Mouse (Mus musculus) heart, postnatal 0 days (tissue): ENCODE data around the gene Unc5cl. TPM values are rescaled to one million over a fixed set of nuclear protein-coding genes. Genes with fewer than 3 reads are reported as not detected.

ENCODE experiments used
- ATAC-seq: fragments of 200-750 bp; cut with Nextera tagmentation; 2 replicates; pipeline ENCODE4 v1.8.0; 2017; ENCODE audit warnings: low read depth, moderate number of reproducible peaks, moderate library complexity; ENCODE audit not compliant: insufficient read depth
- DNase-seq: peaks from one replicate; pipeline ENCODE4 v3.0.0-alpha.2; 2016; ENCODE audit warnings: low spot score
- H3K27ac ChIP-seq: fragments of 300-500 bp; sonication (generic); 2 replicates; pipeline ENCODE4 v1.5.1; 2014; ENCODE audit warnings: low read depth, mild to moderate bottlenecking
- H3K27me3 ChIP-seq: fragments of 300-500 bp; sonication (generic); 2 replicates; pipeline ENCODE4 v1.6.1; 2014; ENCODE audit warnings: low read length, mixed read lengths; ENCODE audit not compliant: control insufficient read depth, insufficient read depth
- H3K36me3 ChIP-seq: fragments of 300-500 bp; sonication (generic); replicated peaks from 2 replicates; pipeline ENCODE4 v1.6.1; 2014; ENCODE audit warnings: low read length, mixed read lengths; ENCODE audit not compliant: control insufficient read depth, insufficient read depth
- H3K4me1 ChIP-seq: fragments of 300-500 bp; sonication (generic); 2 replicates; pipeline ENCODE4 v1.6.1; 2014; ENCODE audit warnings: antibody characterized with exemption; ENCODE audit not compliant: control insufficient read depth, insufficient read depth
- H3K4me2 ChIP-seq: fragments of 300-500 bp; sonication (generic); 2 replicates; pipeline ENCODE4 v1.6.1; 2014; ENCODE audit warnings: low read depth, mild to moderate bottlenecking, low read length, moderate library complexity
- H3K4me3 ChIP-seq: fragments of 300-500 bp; sonication (generic); 2 replicates; pipeline ENCODE4 v1.5.1; 2014; ENCODE audit warnings: low read depth, low read length
- H3K9ac ChIP-seq: fragments of 300-500 bp; sonication (generic); replicated peaks from 2 replicates; pipeline ENCODE4 v1.6.1; 2014; ENCODE audit warnings: low read depth, low read length, mixed read lengths
- H3K9me3 ChIP-seq: fragments of 300-500 bp; sonication (generic); replicated peaks from 2 replicates; pipeline ENCODE4 v1.6.1; 2016; ENCODE audit warnings: low read length; ENCODE audit not compliant: control insufficient read depth
- CTCF ChIP-seq: IDR thresholded peaks from 2 replicates; pipeline ENCODE4 v1.5.1; 2016; ENCODE audit warnings: antibody characterized with exemption, control low read depth, low read depth
- EP300 ChIP-seq: IDR thresholded peaks from 2 replicates; pipeline ENCODE4 v1.6.1; 2016; ENCODE audit warnings: antibody characterized with exemption, low read depth
- WGBS: fragments of 180-500 bp; shearing (Covaris S2); extraction: QIAGEN DNeasy Blood & Tissue Kit; methylation state at CpG from one replicate; pipeline ENCODE4 v1.1.7; 2014; 5-methylcytosine and 5-hydroxymethylcytosine counted together
- polyA plus RNA-seq: library from polyadenylated mRNA; unstranded; fragments of >200 nt; fragmentation: Nextera tagmentation; extraction: Ambion mirVana; gene quantifications from 2 replicates; pipeline ENCODE4 v1.2.1, GENCODE M21; 2015
- total RNA-seq: library from RNA; depleted of rRNA; stranded (reverse); fragments of >200 nt; gene quantifications from 2 replicates; pipeline ENCODE4 v1.2.3, GENCODE M21; 2014; ENCODE audit warnings: low replicate concordance

The Unc5cl gene
- total and polyA plus RNA-seq, 2 experiments from 2014 or later, result not detected

DNA sequence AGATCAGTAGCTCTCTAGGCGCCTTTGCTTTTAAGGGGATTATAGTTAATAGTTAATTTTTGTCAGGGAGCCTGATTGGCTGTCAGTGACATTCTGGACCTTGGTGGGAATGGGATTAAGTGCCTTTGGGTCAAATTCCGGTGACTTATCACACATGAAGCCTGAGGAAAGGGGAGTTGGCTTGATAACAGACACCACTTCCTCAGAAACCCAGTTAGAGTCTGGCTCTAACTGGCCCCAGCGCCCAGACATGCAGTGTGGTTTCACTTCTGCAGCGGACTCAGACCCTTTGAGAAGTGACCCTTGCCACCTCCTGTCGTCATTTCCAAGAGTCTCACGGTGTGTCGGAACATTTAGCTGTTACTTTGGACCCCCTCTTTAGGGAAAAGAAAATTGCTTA, 36.5 kb upstream of the Unc5cl start:
- 0 out of 2 replicates have a peak, but pooled peaks cover 4% of the 10 kb centered on the region for H3K4me1 ChIP-seq
- no peak for ATAC-seq
- H3K27ac ChIP-seq, result 0 out of 2 replicates have a peak overlapping the region, but pooled peaks have one; percentile 21
- H3K36me3 ChIP-seq, result peaks cover 92% of the 10 kb centered on the region
- no peaks in the 10 kb centered on the region for H3K27me3 ChIP-seq
- DNase-seq, result no peak
- no peaks in the 10 kb centered on the region for H3K9me3 ChIP-seq
- no peak overlapping the region; the same call in 1 of the 2 replicates for H3K9ac ChIP-seq
- TF ChIP-seq EP300 (no peak), CTCF (no peak)
- peak overlapping the region; percentile 40 for H3K4me2 ChIP-seq
- WGBS, result 25% methylated on average over 7 of the region's 7 CpGs
- H3K4me3 ChIP-seq, result peak overlapping the region; percentile 6; the same call in 1 of the 2 replicates

DNA sequence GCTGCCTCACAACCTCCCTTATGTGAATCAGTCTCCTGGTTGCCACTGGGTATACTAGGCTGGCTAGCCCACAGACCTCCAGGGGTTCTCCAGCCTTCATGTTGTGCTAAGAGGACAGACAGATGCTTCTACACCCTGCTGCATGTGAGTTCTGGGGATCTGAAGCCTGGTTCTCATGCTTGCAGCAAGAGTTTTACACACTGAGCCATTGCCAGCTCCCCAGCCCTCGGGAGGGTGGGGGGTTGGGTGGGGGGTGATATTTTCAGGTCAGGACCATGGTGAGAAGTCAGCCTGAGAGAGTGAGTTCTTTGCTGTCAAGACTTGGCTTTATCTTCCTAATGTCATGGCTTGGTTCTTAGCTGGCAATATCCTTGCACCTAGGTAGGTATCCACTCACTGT, 35.9 kb upstream of the Unc5cl start:
- ATAC-seq (no peak), DNase-seq (no peak)
- Histone ChIP-seq H3K4me2 (peak overlapping the region; percentile 40; the same call in 1 of the 2 replicates), H3K4me1 (peaks cover 7% of the 10 kb centered on the region; the same call in 1 of the 2 replicates), H3K36me3 (peaks cover 90% of the 10 kb centered on the region), H3K27me3 (no peaks in the 10 kb centered on the region), H3K4me3 (no peak overlapping the region), H3K9ac (no peak overlapping the region; the same call in 1 of the 2 replicates), H3K9me3 (no peaks in the 10 kb centered on the region), H3K27ac (0 out of 2 replicates have a peak overlapping the region, but pooled peaks have one; percentile 21)
- WGBS, result 50% methylated on average over 1 of the region's 1 CpGs
- TF ChIP-seq EP300, result no peak
- no peak for TF ChIP-seq CTCF

DNA sequence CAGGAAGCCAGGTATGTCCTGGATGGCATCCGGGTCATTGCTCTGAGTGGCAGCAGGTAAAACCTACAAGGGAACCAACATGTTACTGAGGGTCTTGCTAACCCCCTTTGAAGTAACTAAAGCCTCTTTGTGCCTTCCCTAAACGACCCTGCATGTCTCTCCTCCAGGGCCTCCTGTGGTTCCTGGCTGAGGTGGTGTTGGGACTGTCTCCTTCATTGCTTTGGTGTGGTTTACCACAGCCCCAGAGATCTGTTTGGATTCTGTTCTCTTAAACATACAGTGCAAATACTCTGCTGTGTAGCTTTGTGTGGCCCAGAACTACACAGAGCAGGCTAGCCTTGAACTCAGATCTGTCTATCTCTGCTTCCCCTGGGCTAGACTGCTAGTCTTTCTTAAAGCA, 35.1 kb upstream of the Unc5cl start:
- Histone ChIP-seq H3K4me2 (no peak overlapping the region), H3K4me1 (peaks cover 7% of the 10 kb centered on the region; the same call in 1 of the 2 replicates), H3K27ac (no peak overlapping the region), H3K9me3 (no peaks in the 10 kb centered on the region), H3K9ac (no peak overlapping the region), H3K36me3 (peaks cover 92% of the 10 kb centered on the region), H3K27me3 (no peaks in the 10 kb centered on the region), H3K4me3 (no peak overlapping the region)
- TF ChIP-seq CTCF (no peak), EP300 (no peak)
- ATAC-seq, result no peak
- WGBS, result 62% methylated on average over 2 of the region's 2 CpGs
- DNase-seq, result no peak

DNA sequence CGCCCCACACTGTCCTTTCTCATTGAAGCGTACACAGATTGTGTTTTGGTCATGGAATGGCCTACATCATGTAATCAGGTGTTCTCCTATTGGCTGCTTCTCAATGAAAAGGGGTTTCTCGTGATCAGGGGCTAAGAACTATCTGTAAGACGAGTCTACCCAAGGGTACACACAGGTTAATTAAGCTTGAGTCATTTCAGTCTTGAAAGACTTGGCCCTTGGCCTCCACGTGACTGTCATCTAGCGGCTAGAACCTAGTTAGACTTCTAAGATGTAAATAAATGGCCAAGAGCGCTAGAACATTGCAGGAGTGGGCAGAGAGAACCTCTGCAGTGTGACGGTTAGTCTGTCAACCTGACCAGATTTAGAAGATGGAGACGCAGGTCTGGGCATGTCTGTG, 30.5 kb upstream of the Unc5cl start:
- no peak overlapping the region for H3K4me2 ChIP-seq
- H3K36me3 ChIP-seq, result peaks cover 56% of the 10 kb centered on the region
- TF ChIP-seq CTCF (no peak), EP300 (no peak)
- H3K9me3 ChIP-seq, result no peaks in the 10 kb centered on the region
- no peak overlapping the region for H3K27ac ChIP-seq
- 86% methylated on average over 9 of the region's 9 CpGs for WGBS
- H3K27me3 ChIP-seq, result no peaks in the 10 kb centered on the region
- ATAC-seq (no peak), DNase-seq (no peak)
- no peak overlapping the region for H3K4me3 ChIP-seq
- H3K4me1 ChIP-seq, result peaks cover 42% of the 10 kb centered on the region
- H3K9ac ChIP-seq, result no peak overlapping the region

DNA sequence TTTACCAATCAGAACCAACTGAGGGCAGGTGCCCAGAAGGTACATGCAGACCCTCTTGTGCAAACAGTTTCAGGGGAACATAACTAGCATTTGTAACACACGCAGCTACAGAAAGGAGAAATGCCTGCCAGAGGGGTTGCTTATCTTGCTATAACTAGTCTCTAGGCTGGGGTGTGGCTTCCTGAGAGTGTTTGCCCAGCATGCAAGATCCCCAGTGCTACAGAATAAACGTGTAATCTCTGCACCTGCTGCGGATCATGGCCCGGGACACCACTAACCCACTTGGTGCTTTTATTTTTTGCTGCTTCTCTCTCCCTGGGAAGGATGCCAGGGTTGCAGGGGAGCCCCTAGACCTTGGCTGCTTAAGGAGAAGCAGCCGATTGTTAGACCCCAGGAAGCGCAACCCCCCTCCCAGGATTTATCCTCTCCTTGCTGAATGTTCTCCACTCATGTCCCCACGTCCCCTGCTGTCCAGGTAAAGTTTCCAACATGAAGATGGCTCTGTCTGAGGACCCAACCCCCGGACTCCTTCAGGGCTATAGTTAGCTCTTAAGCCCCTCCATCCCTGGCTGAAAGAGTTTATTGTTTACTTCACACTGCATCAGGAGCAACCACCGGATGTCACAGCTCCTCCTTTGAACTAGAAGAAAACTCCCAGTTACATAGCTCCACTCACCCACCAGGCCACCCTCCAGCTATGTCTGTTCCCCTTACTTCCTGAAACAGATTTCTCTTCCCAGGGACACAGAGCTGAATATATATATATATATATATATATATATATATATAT, 28.7 kb upstream of the Unc5cl start:
- Histone ChIP-seq H3K9me3 (no peaks in the 10 kb centered on the region), H3K27ac (peak overlapping the region; percentile 83), H3K4me3 (0 out of 2 replicates have a peak overlapping the region, but pooled peaks have one; percentile 8), H3K36me3 (peaks cover 38% of the 10 kb centered on the region), H3K27me3 (no peaks in the 10 kb centered on the region), H3K4me2 (peak overlapping the region; percentile 45), H3K9ac (no peak overlapping the region), H3K4me1 (peaks cover 57% of the 10 kb centered on the region)
- DNase-seq, result peak; percentile 58
- no peak for ATAC-seq
- TF ChIP-seq EP300, result no peak
- TF ChIP-seq CTCF, result no peak
- WGBS, result 12% methylated on average over 9 of the region's 9 CpGs
